Mouse (Mus musculus): Measurements from ENCODE around the gene Olfr724.
"Not testable (repeated sequence)": the region's sequence is repeated elsewhere in the genome, so short reads cannot be mapped to it uniquely, and the experiment has no call there.

GRCm38 (mm10) chr14:49931687-49932086, 31.4 kb downstream of the Olfr724 start, which contains the start of gene Olfr723:
- not testable (repeated sequence) for TF ChIP-seq POLR2A (IDR thresholded peaks at IDR 0.05; ENCODE audit: borderline replicate concordance, extremely low read depth, insufficient read depth, insufficient read length, poor library complexity, severe bottlenecking); CTCF (IDR thresholded peaks at IDR 0.05; ENCODE audit: borderline replicate concordance, extremely low read depth, insufficient read depth, insufficient read length)
